Mouse (Mus musculus) erythroblast, embryonic 14.5 days (primary cell): ENCODE data around the gene Plcb4. TPM values are rescaled to one million over a fixed set of nuclear protein-coding genes. Genes with fewer than 3 reads are reported as not detected.

Source experiments
- H3K27me3 ChIP-seq: 2 replicates; pipeline ENCODE4 v1.6.1; 2012; ENCODE audit warnings: inconsistent platforms; ENCODE audit not compliant: control insufficient read depth
- H3K36me3 ChIP-seq: 2 replicates; pipeline ENCODE4 v1.6.1; 2012; ENCODE audit warnings: mild to moderate bottlenecking, inconsistent platforms; ENCODE audit not compliant: control insufficient read depth
- H3K4me1 ChIP-seq: 2 replicates; pipeline ENCODE4 v1.6.1; 2012; ENCODE audit warnings: inconsistent platforms; ENCODE audit not compliant: control insufficient read depth
- H3K4me3 ChIP-seq: replicated peaks from 2 replicates; pipeline ENCODE3; 2012; ENCODE audit warnings: moderate library complexity, mild to moderate bottlenecking, inconsistent platforms
- H3K9me3 ChIP-seq: 2 replicates; pipeline ENCODE4 v1.6.1; 2012; ENCODE audit warnings: low read length, inconsistent platforms, mixed read lengths; ENCODE audit not compliant: control insufficient read depth
- GATA1 ChIP-seq: IDR thresholded peaks from 2 replicates; pipeline ENCODE4 v1.6.1; 2012; ENCODE audit warnings: low read length, inconsistent platforms, mixed read lengths
- TAL1 ChIP-seq: IDR thresholded peaks from 3 replicates; pipeline ENCODE4 v1.6.1; 2012; ENCODE audit warnings: low read length, inconsistent platforms, mixed read lengths
- polyA plus RNA-seq: library from polyadenylated mRNA; stranded (reverse); fragments of >175 nt; gene quantifications from 2 replicates; pipeline ENCODE4 v1.2.3, GENCODE M21; 2012

The Plcb4 gene
- polyA plus RNA-seq, 1 experiment: not detected

DNA sequence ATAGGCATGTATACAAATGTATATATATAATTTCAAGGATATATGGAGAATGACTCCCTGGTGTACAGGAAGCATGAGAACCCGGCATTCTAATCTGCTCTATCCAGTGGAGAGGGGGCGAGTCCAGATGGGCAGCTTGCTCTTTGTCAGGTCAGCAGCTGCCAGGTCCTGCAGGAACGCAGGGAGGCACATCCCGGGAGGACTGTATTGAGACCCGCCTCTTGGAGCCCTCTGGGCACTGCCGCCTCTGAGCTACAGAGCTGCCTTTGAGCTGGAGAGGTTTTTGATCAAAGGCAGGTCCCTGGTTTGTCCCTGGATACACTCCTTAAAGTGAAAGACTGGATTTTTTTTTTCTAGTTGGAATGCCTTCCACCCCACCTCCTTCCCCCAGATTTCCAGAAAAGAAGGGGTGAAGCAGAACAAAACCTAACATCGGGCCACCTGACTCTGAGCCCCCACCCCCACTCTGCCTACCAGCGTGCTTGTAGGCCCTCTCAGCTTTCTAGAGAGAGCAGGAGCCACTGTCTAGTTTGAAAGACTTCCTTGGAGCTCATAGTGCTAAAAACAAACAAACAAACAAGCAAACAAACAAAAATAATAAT, 393.0 kb downstream of the Plcb4 start, which contains the start of gene Lamp5:
Gene Lamp5 (plus strand): TSS at position 552 of the 602 bp plus-strand sequence.
- Histone ChIP-seq H3K27me3 (peaks cover 8% of the 10 kb centered on the region; the same call in 1 of the 2 replicates), H3K9me3 (no peaks in the 10 kb centered on the region), H3K36me3 (no peaks in the 10 kb centered on the region), H3K4me3 (no peak within 1 kb of the TSS), H3K4me1 (no peaks in the 10 kb centered on the region)
- no peak for TF ChIP-seq TAL1
- TF ChIP-seq GATA1: no peak

DNA sequence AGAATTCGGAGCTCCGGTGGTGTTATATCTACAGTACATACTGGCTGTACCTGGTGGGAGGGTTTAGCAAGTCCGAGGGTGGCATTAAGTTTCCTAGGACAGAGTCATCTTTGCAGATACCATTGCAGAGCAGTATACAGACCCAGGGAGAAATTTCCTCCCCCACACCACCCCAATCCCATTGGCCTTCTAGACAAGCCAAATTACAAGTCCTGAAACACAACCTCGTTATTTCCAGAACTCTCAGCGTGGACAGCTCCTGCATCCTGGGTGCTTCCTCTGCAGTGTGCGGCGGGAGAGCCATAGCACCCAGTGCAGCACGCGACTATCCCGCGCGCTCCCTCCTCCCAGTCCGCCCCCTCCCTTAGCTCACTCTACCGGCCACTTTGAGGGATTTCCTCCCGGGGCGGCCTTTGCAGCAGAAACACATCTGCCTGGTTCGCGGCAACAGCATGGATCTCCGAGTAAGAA, 399.1 kb downstream of the Plcb4 start:
- Histone ChIP-seq H3K36me3 (no peaks in the 10 kb centered on the region), H3K9me3 (no peaks in the 10 kb centered on the region), H3K4me3 (no peak overlapping the region), H3K27me3 (peaks cover 31% of the 10 kb centered on the region), H3K4me1 (no peaks in the 10 kb centered on the region)
- no peak for TF ChIP-seq TAL1
- no peak for TF ChIP-seq GATA1

DNA sequence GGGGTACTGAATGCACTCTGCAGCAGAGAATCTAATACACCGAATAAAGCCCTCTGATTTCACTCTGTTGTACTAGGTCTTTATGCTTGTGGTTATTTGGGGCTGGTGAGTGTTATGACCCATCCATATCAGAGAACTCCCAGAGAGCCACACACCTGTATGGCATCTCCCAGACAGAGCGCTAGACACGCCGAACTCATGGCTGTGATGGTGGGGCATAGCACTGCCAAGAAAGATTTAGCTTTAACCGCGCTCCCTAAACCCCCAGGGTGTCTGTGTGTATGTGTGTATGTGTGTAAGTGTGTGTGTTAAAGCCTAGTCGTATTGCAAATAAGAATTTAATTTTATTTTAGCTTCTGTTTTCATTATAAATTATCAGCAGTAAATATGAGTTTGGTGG, 399.6 kb downstream of the Plcb4 start:
- no peak for TF ChIP-seq TAL1
- no peak for TF ChIP-seq GATA1
- H3K4me1 ChIP-seq: no peaks in the 10 kb centered on the region
- H3K27me3 ChIP-seq: peaks cover 31% of the 10 kb centered on the region
- no peaks in the 10 kb centered on the region for H3K9me3 ChIP-seq
- H3K4me3 ChIP-seq: no peak overlapping the region
- H3K36me3 ChIP-seq: no peaks in the 10 kb centered on the region

DNA sequence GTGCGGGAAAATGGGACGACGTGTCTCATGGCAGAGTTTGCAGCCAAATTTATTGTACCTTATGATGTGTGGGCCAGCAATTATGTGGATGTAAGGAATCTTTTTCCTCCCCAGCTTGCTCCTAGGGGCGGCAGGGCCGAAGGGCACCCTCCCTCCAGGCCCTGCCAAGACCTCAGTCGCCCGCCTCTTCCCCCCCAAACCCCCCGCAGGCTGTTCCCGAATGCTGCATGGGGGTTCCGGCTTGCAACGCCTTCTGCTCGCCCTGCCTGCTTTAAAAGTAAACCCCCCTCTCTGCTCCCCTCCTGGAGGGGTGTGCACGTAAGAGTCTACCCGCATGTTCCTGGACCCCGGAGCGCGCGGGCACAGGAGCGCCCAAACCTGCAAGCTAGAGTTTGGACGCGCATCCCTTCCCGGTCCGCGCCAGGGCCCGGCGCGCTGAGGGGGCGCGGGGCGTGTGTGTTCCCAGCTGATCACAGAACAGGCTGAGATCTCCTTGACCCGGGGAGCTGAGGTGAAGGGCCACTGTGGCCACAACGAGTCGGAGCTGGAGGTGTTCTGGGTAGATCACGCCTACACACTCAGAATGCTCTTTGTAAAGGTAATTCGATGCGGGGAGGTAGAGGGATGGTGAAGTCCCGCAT, 400.3 kb downstream of the Plcb4 start:
- Histone ChIP-seq H3K9me3 (no peaks in the 10 kb centered on the region), H3K27me3 (peaks cover 31% of the 10 kb centered on the region), H3K4me3 (no peak overlapping the region), H3K36me3 (no peaks in the 10 kb centered on the region), H3K4me1 (no peaks in the 10 kb centered on the region)
- TF ChIP-seq TAL1 (no peak), GATA1 (no peak)
